Mouse (Mus musculus) spleen, adult 2 months (tissue): Measurements from ENCODE around the gene Cdc37. TPM values are rescaled to one million over a fixed set of nuclear protein-coding genes. Genes with fewer than 3 reads are reported as not detected.
A peak's percentile ranks its signal among the peaks of the same experiment; 100 is the strongest.

ENCODE experiments used
- DNase-seq, 2 experiments: peaks; one replicate each; pipeline versions ENCODE4 v3.0.0 to v3.0.0-alpha.2; 2012 to 2021; ENCODE audit warnings: low spot score in 2 of 2, low read depth in 1 of 2
- H3K27ac ChIP-seq: fragments of 200-500 bp; 2 replicates; pipeline ENCODE4 v1.5.1; 2012; ENCODE audit warnings: low read length, inconsistent platforms; ENCODE audit not compliant: insufficient read depth
- H3K27me3 ChIP-seq: fragments of 200-500 bp; 2 replicates; pipeline ENCODE4 v1.6.1; 2012; ENCODE audit warnings: mild to moderate bottlenecking, moderate library complexity, low read length, inconsistent platforms; ENCODE audit not compliant: control insufficient read depth, insufficient read depth
- H3K36me3 ChIP-seq: fragments of 200-500 bp; 2 replicates; pipeline ENCODE4 v1.6.1; 2012; ENCODE audit warnings: mild to moderate bottlenecking, low read length, inconsistent platforms; ENCODE audit not compliant: control insufficient read depth, insufficient read depth
- H3K4me1 ChIP-seq: fragments of 200-500 bp; 2 replicates; pipeline ENCODE4 v1.6.1; 2011; ENCODE audit warnings: inconsistent platforms; ENCODE audit not compliant: control insufficient read depth, insufficient read depth, insufficient read length
- H3K4me3 ChIP-seq: fragments of 200-500 bp; 2 replicates; pipeline ENCODE4 v1.5.1; 2011; ENCODE audit warnings: mild to moderate bottlenecking, inconsistent platforms; ENCODE audit not compliant: insufficient read depth, insufficient read length; ENCODE audit errors: extremely low read depth
- CTCF ChIP-seq: fragments of 200-500 bp; IDR thresholded peaks from 2 replicates; pipeline ENCODE4 v1.5.1; 2011; ENCODE audit warnings: mild to moderate bottlenecking, inconsistent platforms; ENCODE audit not compliant: insufficient read depth, insufficient read length, insufficient replicate concordance; ENCODE audit errors: extremely low read depth
- POLR2A ChIP-seq: fragments of 200-500 bp; IDR thresholded peaks from 2 replicates; pipeline ENCODE4 v1.6.1; 2011; ENCODE audit warnings: low read depth, low read length, inconsistent platforms
- WGBS: fragments of 180-500 bp; shearing (Covaris S2); methylation state at CpG from one replicate; pipeline ENCODE4 v1.1.7; 2018; 5-methylcytosine and 5-hydroxymethylcytosine counted together
- polyA plus RNA-seq: library from polyadenylated mRNA; depleted of rRNA; stranded (reverse); fragments of >200 nt; gene quantifications from 2 replicates; pipeline ENCODE4 v1.2.3, GENCODE M21; 2012

Gene Cdc37
- polyA plus RNA-seq, 1 experiment = 44.7 TPM

DNA sequence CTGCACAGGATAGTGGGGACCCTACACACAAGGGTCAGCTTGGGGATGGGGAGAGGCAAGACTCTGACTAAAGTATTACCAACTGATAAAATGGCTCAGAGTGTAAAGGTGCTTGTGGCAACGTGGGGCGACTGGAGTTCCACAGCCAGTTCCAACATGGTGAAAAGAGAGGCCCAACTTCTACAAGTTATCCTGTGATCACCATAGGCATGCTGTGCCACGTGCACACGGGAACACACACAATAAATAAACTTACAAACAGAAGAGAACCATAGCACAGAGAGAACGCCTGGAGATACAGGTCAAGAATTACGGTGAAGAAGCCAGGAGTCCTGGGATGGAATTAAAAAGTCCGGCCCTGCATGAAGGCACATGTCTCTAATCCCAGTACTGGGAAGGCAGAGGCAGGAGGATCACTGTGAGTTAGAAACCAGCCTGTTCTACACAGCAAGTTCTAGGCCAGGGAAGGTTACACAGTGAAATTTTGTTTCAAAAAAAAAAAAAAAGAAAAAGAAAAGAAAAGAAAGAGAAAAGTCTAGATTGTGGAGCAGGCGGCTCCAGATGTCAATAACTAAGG is 617 bp downstream of the Cdc37 start:
- Histone ChIP-seq H3K4me1 (peaks cover 21% of the 10 kb centered on the region; the same call in 1 of the 2 replicates), H3K27ac (0 out of 2 replicates have a peak overlapping the region, but pooled peaks have one; percentile 14)
- WGBS = 6% methylated on average over 8 of the region's 8 CpGs

DNA sequence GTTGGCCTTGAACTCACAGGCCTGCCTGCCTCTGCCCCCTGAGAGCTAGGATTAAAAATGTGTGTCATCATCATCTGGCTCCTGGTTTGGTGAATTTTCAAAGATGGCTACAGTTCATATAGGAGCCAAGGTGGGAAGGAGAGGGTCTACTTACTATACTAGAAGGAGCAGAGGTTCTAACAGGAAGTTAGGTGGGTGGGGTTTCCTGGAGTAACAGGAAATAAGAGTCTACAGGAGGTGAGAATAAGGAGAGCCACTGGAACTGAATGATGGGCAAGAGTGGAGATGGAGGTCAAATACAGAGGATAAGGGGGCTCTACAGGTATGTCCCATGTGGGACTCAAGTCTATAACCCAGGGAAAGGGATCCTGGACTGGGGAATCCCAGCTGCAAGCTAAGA is 1.4 kb downstream of the Cdc37 start:
- Histone ChIP-seq H3K27ac (no peak overlapping the region), H3K4me3 (no peak overlapping the region), H3K36me3 (peaks cover 4% of the 10 kb centered on the region; the same call in 1 of the 2 replicates), H3K4me1 (peaks cover 21% of the 10 kb centered on the region; the same call in 1 of the 2 replicates), H3K27me3 (no peaks in the 10 kb centered on the region)
- DNase-seq = no peak
- TF ChIP-seq CTCF = no peak
- TF ChIP-seq POLR2A = no peak

More for the DNA sequence above, 617 bp downstream of the Cdc37 start:
- no peaks in the 10 kb centered on the region for H3K27me3 ChIP-seq
- H3K4me3 ChIP-seq = peak overlapping the region; percentile 94
- peaks cover 3% of the 10 kb centered on the region; the same call in 1 of the 2 replicates for H3K36me3 ChIP-seq
- DNase-seq = no peak
- TF ChIP-seq CTCF (no peak), POLR2A (no peak)

DNA sequence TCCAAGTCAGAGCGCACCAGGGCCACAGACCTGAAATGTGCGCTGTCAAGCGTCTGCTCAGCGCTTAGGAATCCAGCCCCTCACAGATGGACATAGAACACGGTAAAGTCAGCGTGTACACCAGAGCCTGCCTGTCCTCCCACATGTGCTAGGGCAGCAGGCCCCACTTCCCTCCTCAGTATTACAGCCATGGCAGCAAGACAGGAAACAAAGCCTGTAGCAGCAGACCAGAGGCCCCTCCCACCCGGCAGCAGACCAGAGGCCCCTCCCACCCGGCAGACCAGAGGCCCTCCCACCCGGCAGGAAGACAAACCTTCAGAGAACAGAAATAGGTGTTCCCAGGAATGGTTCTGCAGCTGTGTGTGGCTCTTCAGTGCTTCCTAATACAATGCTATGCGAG is 3.1 kb downstream of the Cdc37 start:
- no peak for TF ChIP-seq POLR2A
- no peak for TF ChIP-seq CTCF
- Histone ChIP-seq H3K4me3 (peak overlapping the region; percentile 33; the same call in 1 of the 2 replicates), H3K4me1 (peaks cover 21% of the 10 kb centered on the region; the same call in 1 of the 2 replicates), H3K36me3 (peaks cover 18% of the 10 kb centered on the region), H3K27ac (peak overlapping the region; percentile 66; the same call in 1 of the 2 replicates), H3K27me3 (no peaks in the 10 kb centered on the region)
- 12% methylated on average over 10 of the region's 10 CpGs for WGBS
- peak; percentile 55 to 60 for DNase-seq

DNA sequence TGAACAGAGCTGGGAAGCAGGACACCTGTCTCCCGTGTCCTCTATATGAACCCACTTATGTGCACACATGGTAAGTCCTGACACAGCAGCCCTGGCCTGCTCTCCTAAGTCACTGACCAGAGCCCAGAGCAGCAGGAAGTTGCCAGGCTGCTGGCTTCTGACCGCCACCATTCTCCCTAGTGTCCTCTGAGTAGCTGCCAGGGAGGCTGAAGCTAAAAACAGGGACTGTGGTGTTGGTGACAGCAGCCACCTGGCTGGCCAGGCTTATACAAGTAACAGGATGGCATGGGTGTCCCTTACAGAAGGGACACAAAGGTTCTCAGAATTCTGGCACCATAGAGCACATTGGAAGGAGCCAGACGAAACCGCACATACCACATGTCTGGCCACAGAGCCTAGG is 4.4 kb downstream of the Cdc37 start:
- Histone ChIP-seq H3K27me3 (no peaks in the 10 kb centered on the region), H3K4me3 (no peak overlapping the region), H3K36me3 (peaks cover 27% of the 10 kb centered on the region), H3K4me1 (peaks cover 21% of the 10 kb centered on the region; the same call in 1 of the 2 replicates), H3K27ac (no peak overlapping the region)
- TF ChIP-seq CTCF (no peak), POLR2A (no peak)
- DNase-seq = no peak
- whole genome bisulfite sequencing = 89% methylated on average over 4 of the region's 4 CpGs

DNA sequence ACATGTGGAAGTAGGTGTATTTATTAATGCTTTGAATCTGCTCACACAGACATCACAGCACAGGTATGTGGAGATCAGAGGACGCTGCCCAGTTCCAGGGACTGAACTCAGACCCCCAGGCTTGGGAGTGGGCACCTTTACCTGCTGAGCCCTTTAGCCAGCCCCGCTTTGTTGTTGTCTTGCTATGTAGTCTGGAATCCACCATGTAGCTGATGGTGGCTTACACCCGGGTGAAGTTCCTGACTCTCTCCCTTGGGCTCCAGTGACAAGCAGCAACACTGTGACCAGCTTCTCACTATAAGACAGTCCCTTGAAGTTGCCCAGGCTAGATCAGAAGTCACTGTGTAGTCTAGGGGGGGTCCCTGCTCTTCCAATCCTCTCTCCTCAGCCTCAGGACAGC is 5.4 kb downstream of the Cdc37 start:
- Histone ChIP-seq H3K27ac (no peak overlapping the region), H3K27me3 (no peaks in the 10 kb centered on the region), H3K36me3 (peaks cover 37% of the 10 kb centered on the region), H3K4me1 (peaks cover 21% of the 10 kb centered on the region; the same call in 1 of the 2 replicates), H3K4me3 (no peak overlapping the region)
- no peak for TF ChIP-seq POLR2A
- TF ChIP-seq CTCF = no peak
- no peak for DNase-seq
- WGBS = 91% methylated on average over 3 of the region's 3 CpGs

DNA sequence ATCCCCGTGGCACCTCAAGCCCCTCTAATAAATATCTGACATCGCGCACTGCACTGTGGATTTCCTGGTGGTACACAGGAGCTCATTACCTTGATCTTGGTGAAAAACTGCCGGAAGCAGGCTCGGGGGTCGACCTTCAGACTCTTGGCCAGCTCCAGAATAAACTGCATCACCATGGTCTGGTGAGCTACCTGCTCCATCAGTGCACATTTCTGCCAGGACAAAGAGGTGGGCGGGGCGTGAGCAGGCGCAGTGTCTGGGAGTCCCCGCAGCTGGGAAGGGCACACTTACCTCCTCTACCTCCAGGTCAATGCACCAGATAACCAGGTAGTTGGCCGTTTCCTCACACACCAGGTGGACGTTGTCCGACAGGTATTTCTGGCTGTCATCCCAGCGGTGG is 7.9 kb downstream of the Cdc37 start:
- DNase-seq = no peak
- H3K36me3 ChIP-seq = peaks cover 38% of the 10 kb centered on the region
- H3K27me3 ChIP-seq = no peaks in the 10 kb centered on the region
- H3K27ac ChIP-seq = no peak overlapping the region
- peaks cover 10% of the 10 kb centered on the region; the same call in 1 of the 2 replicates for H3K4me1 ChIP-seq
- WGBS = 94% methylated on average over 14 of the region's 14 CpGs
- no peak overlapping the region for H3K4me3 ChIP-seq
- TF ChIP-seq CTCF (no peak), POLR2A (no peak)

DNA sequence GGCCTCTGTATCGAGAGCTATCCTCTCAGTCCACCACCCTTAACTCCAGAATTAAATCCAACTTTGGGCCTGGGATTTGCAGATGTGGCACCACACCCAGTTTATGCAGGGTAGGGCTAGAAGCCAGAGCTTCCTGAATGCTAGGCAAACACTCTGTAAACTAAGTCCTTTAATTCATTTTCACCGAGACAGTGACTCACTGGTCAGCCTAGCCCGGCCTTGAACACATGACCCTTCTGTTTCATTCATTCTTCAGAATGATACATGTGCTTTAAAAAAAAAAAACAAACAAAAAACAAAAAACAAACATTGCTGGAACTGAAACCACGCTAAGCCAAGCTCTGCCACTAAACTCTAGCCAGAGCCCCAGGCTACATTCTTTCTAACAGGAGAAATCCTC is 11.4 kb downstream of the Cdc37 start:
- no peaks in the 10 kb centered on the region for H3K27me3 ChIP-seq
- WGBS = 87% methylated on average over 4 of the region's 4 CpGs
- peaks cover 25% of the 10 kb centered on the region for H3K4me1 ChIP-seq
- no peak overlapping the region for H3K27ac ChIP-seq
- H3K4me3 ChIP-seq = no peak overlapping the region
- no peak for DNase-seq
- peaks cover 34% of the 10 kb centered on the region for H3K36me3 ChIP-seq
- TF ChIP-seq POLR2A (no peak), CTCF (no peak)
